Mouse (Mus musculus) bone marrow macrophage, adult 2 months (primary cell): ENCODE measurements at regions not wholly inside any gene's neighbourhood (a gene's known extent, or its start where the extent isn't known, plus 50 kb on each side); places are given as distances from the start of the nearest gene placed in this dataset.

Experiments
- H3K27ac ChIP-seq: 2 replicates; pipeline ENCODE4 v1.5.1; 2012; ENCODE audit warnings: low read depth, low read length; ENCODE audit not compliant: insufficient read depth
- H3K4me1 ChIP-seq: 2 replicates; pipeline ENCODE4 v1.6.1; 2012; ENCODE audit warnings: low read length; ENCODE audit not compliant: control insufficient read depth, insufficient read depth
- H3K4me3 ChIP-seq: 2 replicates; pipeline ENCODE4 v1.5.1; 2012; ENCODE audit warnings: mild to moderate bottlenecking, low read length, moderate library complexity; ENCODE audit not compliant: insufficient read depth
- CTCF ChIP-seq: IDR thresholded peaks from 2 replicates; pipeline ENCODE4 v1.5.1; 2012; ENCODE audit warnings: low read depth, mild to moderate bottlenecking, low read length, moderate library complexity
- POLR2A ChIP-seq: IDR thresholded peaks from 2 replicates; pipeline ENCODE4 v1.6.1; 2012; ENCODE audit warnings: mild to moderate bottlenecking, low read depth, low read length, borderline replicate concordance

GRCm38 (mm10) chr3:52195486-52195885, 72.7 kb upstream of the Foxo1 start:
- H3K4me1 ChIP-seq: peaks cover 19% of the 10 kb centered on the region
- TF ChIP-seq CTCF: no peak
- TF ChIP-seq POLR2A: no peak
- H3K4me3 ChIP-seq: no peak overlapping the region
- H3K27ac ChIP-seq: no peak overlapping the region

- TF ChIP-seq POLR2A (no peak), CTCF (peak; percentile 54; the same call in 1 of the 2 replicates)
- H3K27ac ChIP-seq: no peak overlapping the region
- H3K4me1 ChIP-seq: peaks cover 19% of the 10 kb centered on the region
- peak overlapping the region; percentile 44 for H3K4me3 ChIP-seq
Observed at GRCm38 (mm10) chr3:52196047-52196935, 71.8 kb upstream of the Foxo1 start.

- Histone ChIP-seq H3K27ac (0 out of 2 replicates have a peak overlapping the region, but pooled peaks have one; percentile 17), H3K4me3 (no peak overlapping the region), H3K4me1 (peaks cover 19% of the 10 kb centered on the region)
- TF ChIP-seq CTCF: no peak
- TF ChIP-seq POLR2A: no peak
Observed at GRCm38 (mm10) chr3:52196936-52197246, 71.2 kb upstream of the Foxo1 start.

- no peak for TF ChIP-seq POLR2A
- TF ChIP-seq CTCF: no peak
- Histone ChIP-seq H3K27ac (peak overlapping the region; percentile 91), H3K4me1 (peaks cover 19% of the 10 kb centered on the region), H3K4me3 (peak overlapping the region; percentile 52)
Observed at GRCm38 (mm10) chr3:52197982-52198750, 70.0 kb upstream of the Foxo1 start.

GRCm38 (mm10) chr3:52198751-52199738, 69.1 kb upstream of the Foxo1 start:
- Histone ChIP-seq H3K4me3 (peak overlapping the region; percentile 50), H3K4me1 (peaks cover 19% of the 10 kb centered on the region), H3K27ac (peak overlapping the region; percentile 76)
- TF ChIP-seq CTCF: peak; percentile 43; the same call in 1 of the 2 replicates
- no peak for TF ChIP-seq POLR2A

- Histone ChIP-seq H3K4me3 (no peak overlapping the region), H3K4me1 (peaks cover 17% of the 10 kb centered on the region), H3K27ac (no peak overlapping the region)
- no peak for TF ChIP-seq POLR2A
- no peak for TF ChIP-seq CTCF
Observed at GRCm38 (mm10) chr3:52200106-52200505, 68.0 kb upstream of the Foxo1 start.

- TF ChIP-seq CTCF (no peak), POLR2A (no peak)
- Histone ChIP-seq H3K27ac (no peak overlapping the region), H3K4me1 (no peaks in the 10 kb centered on the region), H3K4me3 (no peak overlapping the region)
Observed at GRCm38 (mm10) chr3:52210556-52211302, 57.4 kb upstream of the Foxo1 start.

GRCm38 (mm10) chr3:52211303-52211695, 56.8 kb upstream of the Foxo1 start:
- no peak for TF ChIP-seq POLR2A
- no peak for TF ChIP-seq CTCF
- Histone ChIP-seq H3K4me3 (no peak overlapping the region), H3K27ac (no peak overlapping the region), H3K4me1 (no peaks in the 10 kb centered on the region)
